Mouse (Mus musculus): ENCODE measurements around the gene Kpna1. TPM values are rescaled to one million over a fixed set of nuclear protein-coding genes. Genes with fewer than 3 reads are reported as not detected.

The Kpna1 gene
- polyA plus RNA-seq, 1 experiment from 2014 or later: 33.0 TPM

DNA sequence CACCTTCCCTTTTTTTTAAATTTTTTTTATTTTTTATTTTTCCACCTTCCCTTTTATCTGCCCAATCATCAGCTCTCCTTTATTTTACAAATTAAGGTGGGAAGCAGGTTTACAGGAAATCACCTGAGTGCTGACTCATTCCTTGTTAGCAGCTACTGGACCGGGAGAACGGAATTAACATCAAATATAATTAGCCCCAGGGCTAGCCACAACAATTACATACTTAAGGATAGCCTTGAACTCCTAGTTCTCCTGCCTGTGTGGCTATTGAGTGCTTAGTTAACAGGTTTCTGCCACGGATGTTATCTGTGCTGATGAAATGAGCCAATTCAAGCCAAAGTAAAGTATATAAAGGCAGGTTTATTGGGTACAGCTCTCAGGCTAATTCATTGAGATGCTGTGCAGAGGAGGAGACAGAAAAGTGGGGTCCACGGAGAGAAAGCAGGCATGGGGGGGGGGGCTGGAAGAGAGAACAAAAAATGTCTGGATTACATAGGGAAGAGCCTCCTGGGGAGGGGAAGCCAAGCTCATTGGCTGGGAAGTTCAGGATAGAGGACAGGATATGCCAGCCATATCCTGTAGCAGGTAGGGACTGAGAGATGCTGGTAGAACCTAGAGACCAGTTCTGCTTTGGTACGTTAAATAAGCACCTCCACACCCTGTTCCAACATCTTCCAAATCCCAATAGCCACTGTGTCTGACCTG, 12.0 kb upstream of the Kpna1 start:
- 56% methylated on average over 5 of the region's 5 CpGs for WGBS
- ATAC-seq (ENCODE audit: borderline replicate concordance, extremely low read depth, low FRiP score, low TSS enrichment): no peak

DNA sequence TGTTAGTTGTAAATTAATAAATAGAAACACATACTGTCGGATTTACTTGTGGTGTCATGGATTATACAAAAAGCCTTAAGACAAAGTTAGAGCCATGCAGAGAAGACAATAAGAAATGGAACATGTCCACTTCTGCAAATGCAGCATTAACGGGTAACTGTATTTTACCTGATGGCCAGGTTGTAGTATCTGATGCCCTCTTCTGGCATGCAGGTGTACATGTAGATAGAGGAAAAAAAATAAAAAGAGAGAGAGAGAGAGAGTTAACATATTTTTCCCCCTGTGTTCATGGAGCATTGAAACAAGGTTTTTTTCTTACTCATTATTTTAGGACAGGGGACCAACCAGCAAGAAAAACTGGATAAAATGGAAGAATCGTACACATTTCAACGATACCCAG, 11.2 kb upstream of the Kpna1 start:
- no peaks in the 10 kb centered on the region for H3K4me1 ChIP-seq
- 82% methylated on average over 4 of the region's 4 CpGs for WGBS
- no peak overlapping the region for H3K4me2 ChIP-seq
- H3K9ac ChIP-seq: no peak overlapping the region
- no peak overlapping the region for H3K4me3 ChIP-seq
- ATAC-seq (ENCODE audit: borderline replicate concordance, extremely low read depth, low FRiP score, low TSS enrichment): no peak
- H3K27ac ChIP-seq: no peak overlapping the region
- H3K36me3 ChIP-seq: no peaks in the 10 kb centered on the region
- no peaks in the 10 kb centered on the region for H3K27me3 ChIP-seq
- H3K9me3 ChIP-seq: no peaks in the 10 kb centered on the region

More for the DNA sequence above, 12.0 kb upstream of the Kpna1 start:
- Histone ChIP-seq H3K27ac (no peak overlapping the region), H3K36me3 (no peaks in the 10 kb centered on the region), H3K4me1 (no peaks in the 10 kb centered on the region), H3K9ac (no peak overlapping the region), H3K9me3 (no peaks in the 10 kb centered on the region), H3K4me3 (no peak overlapping the region), H3K27me3 (no peaks in the 10 kb centered on the region), H3K4me2 (no peak overlapping the region)

DNA sequence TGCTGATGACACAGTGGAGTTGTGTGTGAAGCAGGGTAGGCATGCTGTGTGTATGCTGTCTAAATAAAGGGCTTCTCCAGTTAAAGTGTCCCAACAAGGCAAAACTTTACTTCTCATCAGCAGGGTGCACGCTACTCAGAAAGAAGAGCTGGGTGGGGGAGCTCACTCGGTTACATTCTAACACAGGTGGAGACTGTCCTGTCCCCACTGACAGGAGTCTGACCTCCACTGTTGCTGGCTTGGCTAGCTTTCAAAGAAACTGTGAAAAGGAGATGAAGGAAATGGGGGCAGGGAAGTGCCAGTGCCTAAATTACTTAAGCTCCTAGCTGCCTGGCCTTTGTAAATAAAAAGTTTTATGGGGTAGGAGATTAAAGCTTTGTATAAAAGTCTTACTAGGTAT, 10.4 kb upstream of the Kpna1 start:
- Histone ChIP-seq H3K4me2 (no peak overlapping the region), H3K4me3 (no peak overlapping the region), H3K36me3 (no peaks in the 10 kb centered on the region), H3K9ac (no peak overlapping the region), H3K4me1 (no peaks in the 10 kb centered on the region), H3K27ac (no peak overlapping the region), H3K27me3 (no peaks in the 10 kb centered on the region), H3K9me3 (no peaks in the 10 kb centered on the region)
- 31% methylated on average over 2 of the region's 2 CpGs for WGBS
- ATAC-seq (ENCODE audit: borderline replicate concordance, extremely low read depth, low FRiP score, low TSS enrichment): no peak

DNA sequence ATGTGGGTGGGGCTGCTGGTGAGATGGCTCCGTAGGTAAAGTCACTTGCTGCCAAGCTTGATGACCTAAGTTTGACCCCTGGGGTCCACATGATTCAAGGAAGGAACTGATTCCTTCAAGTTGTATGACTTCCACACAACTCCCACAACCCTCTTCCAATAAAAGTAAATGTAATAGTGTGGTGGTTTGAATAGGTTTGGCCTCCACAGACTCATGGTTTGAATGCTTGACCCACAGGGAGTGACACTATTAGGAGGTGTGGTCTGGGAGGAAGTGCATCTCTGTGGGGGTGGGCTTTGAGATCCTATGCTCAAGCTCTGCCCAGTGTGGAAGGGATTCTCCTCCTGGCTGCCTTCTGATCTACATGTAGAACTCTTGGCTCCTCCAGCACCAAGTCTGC, 4.5 kb upstream of the Kpna1 start:
- Histone ChIP-seq H3K36me3 (no peaks in the 10 kb centered on the region), H3K9ac (no peak overlapping the region), H3K27ac (no peak overlapping the region), H3K4me2 (no peak overlapping the region), H3K4me3 (no peak overlapping the region), H3K27me3 (no peaks in the 10 kb centered on the region), H3K9me3 (no peaks in the 10 kb centered on the region), H3K4me1 (no peaks in the 10 kb centered on the region)
- 42% methylated on average over 1 of the region's 1 CpGs for WGBS
- ATAC-seq (ENCODE audit: borderline replicate concordance, extremely low read depth, low FRiP score, low TSS enrichment): no peak

DNA sequence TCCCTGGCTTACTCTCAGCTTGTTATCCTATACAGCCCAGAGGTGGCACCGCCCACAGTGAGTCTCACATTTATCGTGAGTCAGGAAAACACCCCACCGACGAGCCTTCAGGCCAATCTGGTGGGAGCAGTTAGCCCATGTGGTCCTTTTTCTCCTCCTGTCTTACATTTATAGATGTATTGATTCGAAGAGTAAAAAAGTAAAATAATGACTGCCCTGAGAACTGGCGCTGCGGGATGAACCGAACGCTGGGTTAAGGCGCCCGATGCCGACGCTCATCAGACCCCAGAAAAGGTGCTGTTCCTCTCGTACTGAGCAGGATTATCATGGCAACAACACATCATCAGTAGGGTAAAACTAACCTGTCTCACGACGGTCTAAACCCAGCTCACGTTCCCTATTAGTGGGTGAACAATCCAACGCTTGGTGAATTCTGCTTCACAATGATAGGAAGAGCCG, 2.8 kb downstream of the Kpna1 start:
- no peak overlapping the region for H3K4me3 ChIP-seq
- ATAC-seq (ENCODE audit: borderline replicate concordance, extremely low read depth, low FRiP score, low TSS enrichment): peak; percentile 87
- H3K36me3 ChIP-seq: no peaks in the 10 kb centered on the region
- no peak overlapping the region for H3K4me2 ChIP-seq
- H3K27me3 ChIP-seq: no peaks in the 10 kb centered on the region
- H3K9me3 ChIP-seq: peaks cover 3% of the 10 kb centered on the region; the same call in 1 of the 2 replicates
- 46% methylated on average over 19 of the region's 19 CpGs for WGBS
- H3K4me1 ChIP-seq: peaks cover 6% of the 10 kb centered on the region; the same call in 1 of the 2 replicates
- H3K9ac ChIP-seq: no peak overlapping the region
- H3K27ac ChIP-seq: no peak overlapping the region

DNA sequence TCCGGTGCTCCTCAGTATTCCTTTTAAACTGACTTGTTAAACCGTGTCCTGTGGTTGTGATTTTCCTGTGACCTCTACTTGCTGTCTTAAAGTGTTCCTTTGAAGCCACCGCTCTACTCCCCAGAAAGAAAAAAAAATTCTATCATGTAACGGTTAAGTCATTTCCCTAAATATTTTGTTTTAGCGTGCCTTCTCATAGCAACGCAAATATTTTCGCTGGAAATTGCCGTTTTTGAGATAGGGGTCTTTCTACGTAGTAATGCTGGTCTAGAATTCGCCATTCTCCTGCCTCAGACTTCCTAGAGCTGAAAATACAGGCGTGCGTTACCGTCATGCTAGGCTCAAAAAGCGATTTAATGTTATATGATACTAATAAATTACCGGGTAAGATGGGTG, 4.0 kb downstream of the Kpna1 start:
- no peaks in the 10 kb centered on the region for H3K27me3 ChIP-seq
- no peak for ATAC-seq (ENCODE audit: borderline replicate concordance, extremely low read depth, low FRiP score, low TSS enrichment)
- H3K27ac ChIP-seq: no peak overlapping the region
- H3K36me3 ChIP-seq: no peaks in the 10 kb centered on the region
- peak overlapping the region; percentile 70 for H3K4me2 ChIP-seq
- peak overlapping the region; percentile 93 for H3K4me3 ChIP-seq
- H3K9me3 ChIP-seq: peaks cover 3% of the 10 kb centered on the region; the same call in 1 of the 2 replicates
- H3K9ac ChIP-seq: peak overlapping the region; percentile 19
- WGBS: 3% methylated on average over 15 of the region's 15 CpGs
- H3K4me1 ChIP-seq: peaks cover 6% of the 10 kb centered on the region; the same call in 1 of the 2 replicates

DNA sequence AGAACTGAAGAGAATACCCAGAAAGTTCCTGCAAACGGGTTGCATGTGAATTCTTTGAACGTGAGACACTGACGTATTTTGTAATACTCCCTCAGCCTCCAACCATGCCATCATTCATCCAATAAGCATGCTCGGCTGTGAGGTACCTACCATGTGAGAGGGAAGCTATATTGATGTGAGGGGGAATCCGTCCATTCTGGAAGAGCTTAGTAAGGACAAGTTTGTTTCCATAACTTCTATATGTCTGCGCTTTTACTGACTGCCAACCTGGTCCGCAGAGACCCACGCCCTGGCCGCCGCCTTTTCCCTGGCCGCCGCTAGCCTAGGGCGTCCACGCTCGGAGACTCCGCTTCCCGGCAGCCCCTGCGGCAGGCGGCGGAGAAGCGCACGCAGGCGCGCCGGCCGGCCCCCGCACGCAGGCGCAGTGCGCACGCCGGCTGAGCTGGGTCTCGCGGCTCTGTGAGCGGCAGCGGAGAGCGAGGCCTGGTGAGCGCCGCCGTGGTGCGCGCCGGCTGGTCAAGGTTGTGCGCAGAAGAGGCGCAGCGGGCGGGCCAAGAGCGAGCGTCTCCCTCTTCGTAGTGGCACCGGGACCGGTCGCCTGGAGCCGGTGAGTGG, 4.5 kb downstream of the Kpna1 start:
- Histone ChIP-seq H3K4me2 (peak overlapping the region; percentile 70), H3K36me3 (no peaks in the 10 kb centered on the region), H3K27ac (peak overlapping the region; percentile 99), H3K4me1 (peaks cover 6% of the 10 kb centered on the region; the same call in 1 of the 2 replicates), H3K9ac (peak overlapping the region; percentile 91), H3K4me3 (peak overlapping the region; percentile 93), H3K27me3 (no peaks in the 10 kb centered on the region), H3K9me3 (peaks cover 3% of the 10 kb centered on the region; the same call in 1 of the 2 replicates)
- WGBS: under 1% methylated on average over 27 of the region's 54 CpGs
- ATAC-seq (ENCODE audit: borderline replicate concordance, extremely low read depth, low FRiP score, low TSS enrichment): peak; percentile 94

DNA sequence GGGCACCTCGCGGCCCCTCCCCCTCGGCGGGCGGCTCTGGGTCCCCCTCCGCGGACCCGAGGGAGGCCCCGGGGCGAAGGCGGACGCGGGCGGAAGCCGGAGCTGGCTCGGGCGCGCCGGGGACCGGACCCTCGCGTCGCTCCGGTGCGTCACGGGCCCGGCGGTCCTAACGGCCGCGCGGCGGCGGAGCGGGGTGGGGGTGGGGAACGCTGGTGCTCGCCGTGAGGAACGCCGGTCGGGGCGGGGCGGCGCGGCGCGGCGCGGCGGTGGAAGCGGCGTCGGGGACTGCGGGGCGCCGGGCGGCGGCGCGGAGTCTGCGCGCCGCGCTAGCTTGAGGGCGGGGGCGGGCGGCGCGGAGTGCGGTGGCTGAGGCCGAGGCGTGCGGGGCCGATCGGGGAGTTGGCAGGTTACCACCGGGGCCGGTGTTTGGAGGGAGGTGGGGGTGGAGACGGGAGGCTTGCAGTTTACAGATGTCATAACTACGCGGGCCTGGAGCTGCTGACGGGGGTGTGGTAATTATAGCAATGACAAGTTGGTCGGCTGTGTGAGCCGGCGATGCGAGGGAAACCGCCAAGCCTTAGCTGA, 5.1 kb downstream of the Kpna1 start:
- H3K4me1 ChIP-seq: peaks cover 6% of the 10 kb centered on the region; the same call in 1 of the 2 replicates
- ATAC-seq (ENCODE audit: borderline replicate concordance, extremely low read depth, low FRiP score, low TSS enrichment): peak; percentile 61
- peak overlapping the region; percentile 99 for H3K27ac ChIP-seq
- peaks cover 3% of the 10 kb centered on the region; the same call in 1 of the 2 replicates for H3K9me3 ChIP-seq
- WGBS: 2% methylated on average over 62 of the region's 86 CpGs
- no peaks in the 10 kb centered on the region for H3K27me3 ChIP-seq
- peak overlapping the region; percentile 93 for H3K4me3 ChIP-seq
- H3K9ac ChIP-seq: peak overlapping the region; percentile 91
- no peaks in the 10 kb centered on the region for H3K36me3 ChIP-seq
- peak overlapping the region; percentile 56 for H3K4me2 ChIP-seq

DNA sequence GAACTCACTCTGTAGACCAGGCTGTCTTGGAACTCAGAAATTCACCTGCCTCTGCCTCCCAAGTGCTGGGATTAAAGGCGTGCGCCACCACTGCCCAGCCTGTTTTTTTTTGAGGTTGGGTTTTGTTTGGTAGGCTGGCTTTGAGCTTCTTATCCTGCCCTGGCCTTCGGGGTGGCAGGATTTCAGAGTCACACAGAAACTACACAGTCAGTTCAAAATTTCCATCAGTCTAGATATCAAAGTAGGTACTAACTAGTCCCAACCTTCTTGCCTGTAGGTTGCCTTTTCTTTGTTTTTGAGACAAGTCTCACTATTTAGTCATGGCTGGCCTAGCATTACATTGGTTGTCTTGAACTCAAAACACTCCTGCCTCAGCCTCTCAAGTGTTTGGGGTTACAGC, 5.9 kb downstream of the Kpna1 start:
- WGBS: 40% methylated on average over 3 of the region's 3 CpGs
- H3K36me3 ChIP-seq: no peaks in the 10 kb centered on the region
- H3K9me3 ChIP-seq: peaks cover 3% of the 10 kb centered on the region; the same call in 1 of the 2 replicates
- no peak overlapping the region for H3K27ac ChIP-seq
- H3K9ac ChIP-seq: no peak overlapping the region; the same call in 1 of the 2 replicates
- peaks cover 6% of the 10 kb centered on the region; the same call in 1 of the 2 replicates for H3K4me1 ChIP-seq
- H3K4me2 ChIP-seq: peak overlapping the region; percentile 56
- H3K4me3 ChIP-seq: peak overlapping the region; percentile 93
- H3K27me3 ChIP-seq: no peaks in the 10 kb centered on the region
- no peak for ATAC-seq (ENCODE audit: borderline replicate concordance, extremely low read depth, low FRiP score, low TSS enrichment)

DNA sequence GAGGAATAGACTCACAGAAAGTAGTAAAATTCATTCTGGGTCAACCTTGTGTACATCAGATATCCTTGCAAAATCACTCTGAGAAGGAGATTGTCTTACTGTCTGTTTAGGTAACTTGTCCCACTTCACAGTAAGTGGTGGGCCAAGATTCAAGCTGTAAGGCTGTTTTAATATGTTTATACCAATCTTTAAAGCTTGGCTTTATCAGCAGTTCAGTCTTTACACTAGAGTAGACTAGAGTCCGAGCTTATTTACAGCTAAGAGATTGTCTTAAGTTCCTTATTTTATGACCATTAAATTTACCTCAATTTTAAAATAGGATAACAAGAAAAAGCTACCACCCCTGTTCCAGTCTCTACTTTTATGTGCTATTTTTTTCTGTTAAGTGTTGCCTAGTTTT, 9.4 kb downstream of the Kpna1 start:
- H3K9me3 ChIP-seq: no peaks in the 10 kb centered on the region
- no peak for ATAC-seq (ENCODE audit: borderline replicate concordance, extremely low read depth, low FRiP score, low TSS enrichment)
- no peak overlapping the region for H3K27ac ChIP-seq
- no peak overlapping the region for H3K4me3 ChIP-seq
- H3K4me1 ChIP-seq: peaks cover 6% of the 10 kb centered on the region; the same call in 1 of the 2 replicates
- H3K27me3 ChIP-seq: no peaks in the 10 kb centered on the region
- no peak overlapping the region for H3K9ac ChIP-seq
- H3K4me2 ChIP-seq: no peak overlapping the region
- 53% methylated on average over 1 of the region's 1 CpGs for WGBS
- no peaks in the 10 kb centered on the region for H3K36me3 ChIP-seq

DNA sequence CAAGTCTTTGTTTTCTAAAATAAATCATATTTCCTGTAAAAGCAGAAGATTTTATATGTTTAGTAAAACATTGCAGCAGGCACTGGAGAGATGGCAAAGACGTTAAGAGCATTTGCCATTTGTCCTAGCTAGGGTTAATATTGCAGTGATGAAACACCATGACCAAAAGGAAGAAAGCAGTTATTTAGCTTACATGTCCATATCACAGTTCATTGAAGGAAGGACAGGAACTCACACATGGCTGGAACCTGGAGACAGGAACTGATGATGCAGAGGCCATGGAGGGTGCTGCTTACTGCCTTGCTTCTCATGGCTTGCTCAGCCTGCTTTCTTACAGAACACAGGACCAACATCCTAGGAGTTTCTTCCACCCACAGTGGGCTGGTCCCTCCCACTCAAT, 13.8 kb downstream of the Kpna1 start:
- Histone ChIP-seq H3K27me3 (no peaks in the 10 kb centered on the region), H3K27ac (no peak overlapping the region), H3K4me2 (no peak overlapping the region), H3K4me1 (no peaks in the 10 kb centered on the region), H3K9me3 (no peaks in the 10 kb centered on the region), H3K4me3 (no peak overlapping the region), H3K9ac (no peak overlapping the region), H3K36me3 (no peaks in the 10 kb centered on the region)
- WGBS: 50% methylated on average over 1 of the region's 1 CpGs
- no peak for ATAC-seq (ENCODE audit: borderline replicate concordance, extremely low read depth, low FRiP score, low TSS enrichment)

DNA sequence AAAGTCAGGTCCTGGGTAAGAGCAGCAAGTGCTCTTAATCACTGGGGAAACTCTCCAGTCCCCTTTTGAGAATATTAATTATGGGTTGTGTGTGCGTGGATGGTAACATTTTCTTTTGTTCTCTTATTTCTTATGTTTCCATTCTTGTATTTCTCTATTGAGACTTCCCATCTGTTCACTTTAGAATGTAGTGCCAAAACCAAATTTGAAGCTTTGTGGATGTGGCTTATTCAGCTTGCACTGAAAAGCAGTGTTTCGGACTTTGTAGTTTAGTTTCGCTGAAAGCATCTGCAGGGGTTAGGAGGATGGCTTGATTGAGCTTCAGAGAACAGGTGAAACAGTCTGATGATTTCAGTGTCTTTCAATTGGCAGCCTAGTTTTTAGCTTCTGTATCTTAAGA, 14.8 kb downstream of the Kpna1 start:
- no peaks in the 10 kb centered on the region for H3K9me3 ChIP-seq
- ATAC-seq (ENCODE audit: borderline replicate concordance, extremely low read depth, low FRiP score, low TSS enrichment): no peak
- no peak overlapping the region for H3K27ac ChIP-seq
- no peaks in the 10 kb centered on the region for H3K36me3 ChIP-seq
- no peak overlapping the region for H3K4me2 ChIP-seq
- H3K9ac ChIP-seq: no peak overlapping the region
- no peaks in the 10 kb centered on the region for H3K27me3 ChIP-seq
- H3K4me3 ChIP-seq: no peak overlapping the region
- H3K4me1 ChIP-seq: no peaks in the 10 kb centered on the region
- 91% methylated on average over 3 of the region's 3 CpGs for WGBS

All from lung, embryonic 15.5 days (tissue).